Mouse (Mus musculus): ENCODE data around the gene Kansl1. TPM values are rescaled to one million over a fixed set of nuclear protein-coding genes. Genes with fewer than 3 reads are reported as not detected.
"Not testable (repeated sequence)": the region's sequence is repeated elsewhere in the genome, so short reads cannot be mapped to it uniquely, and the experiment has no call there.

Gene Kansl1
- total RNA-seq (2022): 10 to 100 TPM; 49.5 to 71.3 (median 64.1) TPM

DNA sequence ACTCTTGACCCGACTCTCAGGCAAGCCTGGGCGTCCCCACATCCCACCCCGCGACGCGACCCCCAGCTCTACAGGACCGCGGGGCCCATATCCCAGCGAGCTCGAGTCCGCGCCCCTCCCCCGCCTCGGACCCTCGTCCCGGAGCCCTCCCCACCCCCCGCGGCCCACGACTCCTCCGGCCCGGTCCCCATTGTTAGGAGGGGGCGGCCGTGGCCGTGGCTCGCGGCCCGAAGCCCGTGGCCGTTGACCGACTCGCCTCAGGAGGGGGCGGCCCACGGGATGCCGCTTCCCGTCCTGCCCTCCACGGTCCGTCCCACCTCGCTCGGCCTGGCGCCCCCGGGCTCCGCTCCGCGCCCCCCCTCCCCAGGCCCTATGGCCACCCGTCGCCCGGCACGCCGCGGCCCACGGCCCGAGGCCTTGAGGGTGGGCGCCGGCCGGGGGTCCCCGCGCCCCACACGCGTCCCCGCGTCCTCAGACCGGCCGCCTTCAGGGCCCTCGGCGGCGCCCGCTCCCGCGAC lies at the start of gene Kansl1:
Gene Kansl1 (minus strand): TSS at position 111 of the 518 bp plus-strand sequence.
- DNase-seq: no peak

DNA sequence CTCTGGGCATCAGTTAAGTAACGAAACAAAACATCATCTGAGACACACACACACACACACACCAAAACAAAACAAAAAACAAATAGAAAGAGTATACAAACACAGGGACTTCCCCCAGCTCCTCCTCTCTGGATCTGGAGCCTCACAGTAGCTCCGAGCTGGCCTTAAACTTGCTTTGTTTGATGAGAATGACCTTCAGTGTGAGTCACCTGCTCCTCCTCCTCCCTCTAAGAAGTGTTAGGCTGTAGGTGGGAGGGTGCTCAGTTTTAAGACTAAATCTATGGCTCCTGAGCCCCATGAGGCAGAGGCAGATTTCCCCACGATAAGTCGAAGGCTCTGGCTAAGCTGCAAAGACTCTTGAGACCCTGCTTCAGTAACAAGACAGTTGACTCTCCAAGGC lies 43.8 kb upstream of the Kansl1 start:
- peak; percentile 26 for DNase-seq

DNA sequence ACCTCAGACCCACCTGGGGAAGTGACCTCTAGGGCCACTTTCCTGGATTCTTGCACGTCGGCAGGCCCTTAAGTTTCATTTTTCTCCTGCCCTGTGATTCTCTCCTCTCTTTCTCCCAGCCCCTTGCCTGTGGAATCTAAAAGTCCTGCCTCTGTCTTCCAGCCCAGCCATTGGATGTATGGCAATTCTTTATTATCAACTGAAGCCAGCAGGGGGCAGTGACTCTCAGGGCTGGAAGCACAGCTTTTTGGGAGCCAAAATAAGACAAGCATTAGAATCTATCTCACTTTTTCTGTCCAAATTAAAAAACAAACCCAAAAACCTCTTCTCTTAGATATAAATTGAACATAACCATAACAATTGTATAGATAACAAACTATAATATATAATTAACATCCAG lies 41.9 kb upstream of the Kansl1 start:
- DNase-seq: no peak

DNA sequence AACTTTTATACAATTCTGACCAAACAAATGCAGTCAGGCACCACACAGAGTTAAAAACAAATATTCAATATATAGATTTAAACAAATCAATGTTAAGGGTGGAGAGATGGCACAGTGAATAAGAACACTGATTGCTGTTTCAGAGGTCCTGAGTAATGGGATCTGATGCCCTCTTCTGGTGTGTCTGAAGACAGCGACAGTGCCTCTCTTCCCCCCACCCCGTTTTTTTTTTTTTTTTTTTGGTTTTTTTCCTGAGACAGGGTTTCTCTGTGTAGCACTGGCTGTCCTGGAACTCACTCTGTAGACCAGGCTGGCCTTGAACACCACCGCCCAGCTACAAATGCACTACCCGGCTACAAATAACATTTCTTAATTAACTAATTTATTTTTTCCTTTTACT lies 39.8 kb upstream of the Kansl1 start:
- no peak for DNase-seq

DNA sequence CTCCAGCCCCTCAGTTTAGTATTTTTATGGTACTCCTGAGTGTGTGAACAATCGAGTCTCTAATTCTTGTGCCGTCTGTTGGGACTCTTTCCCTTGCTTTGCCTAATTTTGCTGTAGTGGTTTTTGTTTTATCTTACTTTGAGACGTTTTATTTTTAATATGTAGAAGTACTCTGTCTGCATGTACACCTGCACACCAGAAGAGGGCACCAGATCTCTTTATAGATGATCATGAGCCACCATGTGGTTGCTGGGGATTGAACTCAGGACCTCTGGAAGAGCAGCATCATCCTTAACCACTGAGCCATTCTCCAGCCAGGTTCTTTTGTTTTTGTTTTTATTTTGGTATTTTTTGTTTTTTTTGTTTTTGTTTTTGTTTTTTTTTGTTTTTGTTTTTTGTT lies 19.6 kb upstream of the Kansl1 start:
- DNase-seq: no peak

DNA sequence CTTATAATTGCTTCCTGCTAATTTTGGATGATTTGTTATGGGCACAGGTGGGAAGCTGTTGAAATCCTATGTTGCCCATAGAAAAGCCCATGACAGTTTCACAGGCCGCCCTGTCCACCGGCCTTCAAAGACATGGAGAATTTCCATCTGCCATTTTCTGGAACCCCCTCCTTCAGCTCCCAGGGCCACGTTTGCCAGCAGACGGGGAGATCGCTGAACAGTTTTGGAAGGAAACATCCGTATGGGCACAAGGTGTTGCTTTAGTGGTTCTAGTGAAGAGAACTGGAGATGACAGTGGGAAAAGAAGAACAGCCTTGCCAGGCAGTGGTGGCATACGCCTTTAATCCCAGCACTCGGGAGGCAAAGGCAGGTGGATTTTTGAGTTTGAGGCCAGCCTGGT lies 13.3 kb upstream of the Kansl1 start:
- DNase-seq: no peak

DNA sequence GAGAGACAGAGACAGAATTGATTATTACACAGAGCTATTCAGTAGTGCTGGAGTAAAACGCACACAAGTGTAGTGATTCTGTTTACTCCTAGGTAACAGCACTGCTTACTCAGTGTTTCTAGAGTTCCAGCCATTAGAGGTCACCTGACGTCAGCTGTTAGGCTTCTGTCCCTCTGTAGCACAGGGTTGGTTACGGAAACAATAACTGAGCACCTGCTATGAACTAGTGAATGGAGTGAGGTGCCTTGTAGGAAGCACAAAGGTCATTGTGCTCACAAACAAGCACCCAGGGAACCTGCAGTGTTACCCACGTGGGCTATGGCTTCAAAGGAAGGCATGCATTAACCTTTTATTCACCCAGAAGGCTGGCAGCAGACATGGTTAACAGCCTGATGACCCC lies 10.8 kb upstream of the Kansl1 start:
- DNase-seq: no peak

DNA sequence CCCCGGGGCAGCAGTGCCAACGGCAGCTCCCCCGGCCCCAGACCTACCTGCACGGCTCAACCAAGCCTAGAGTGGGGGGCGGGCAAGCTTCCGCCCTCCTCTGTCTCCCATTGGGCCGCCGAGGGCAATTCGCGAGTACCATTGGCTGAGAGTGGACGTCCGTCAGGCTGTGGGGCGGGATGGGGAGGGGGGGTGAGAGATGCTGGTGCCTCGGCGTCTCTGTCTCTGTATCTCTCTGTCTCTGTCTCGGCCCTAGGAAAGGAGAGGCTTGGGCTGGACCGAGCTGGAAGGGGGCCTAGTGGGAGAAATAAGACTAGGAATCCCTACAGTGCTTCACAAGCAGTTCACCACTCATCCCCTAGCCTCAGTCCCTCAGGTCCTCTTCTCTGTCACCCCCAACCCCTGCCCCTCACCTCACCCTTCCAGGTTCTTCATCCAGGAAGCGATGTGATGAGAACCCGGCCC lies 742 bp upstream of the Kansl1 start:
- peak; percentile 90 for DNase-seq

DNA sequence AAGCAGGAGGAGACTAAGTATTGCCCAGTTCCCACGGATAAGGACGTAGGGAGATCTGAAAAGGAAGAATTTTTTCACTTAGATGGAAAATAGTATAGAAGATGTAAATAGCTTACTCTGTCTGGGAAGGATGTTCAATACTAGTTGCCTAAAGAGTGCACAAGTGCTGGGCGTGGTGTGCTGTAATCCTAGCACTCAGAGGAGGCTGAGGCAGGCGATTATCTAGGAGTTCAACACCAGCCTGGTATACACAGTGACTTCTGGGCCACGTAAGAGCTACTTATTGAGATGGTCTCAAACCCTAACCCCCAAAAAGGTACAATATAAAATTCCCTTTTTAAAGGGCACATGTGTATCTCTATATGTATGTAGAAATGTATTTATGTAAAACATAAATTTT lies 963 bp downstream of the Kansl1 start:
- no peak for DNase-seq

DNA sequence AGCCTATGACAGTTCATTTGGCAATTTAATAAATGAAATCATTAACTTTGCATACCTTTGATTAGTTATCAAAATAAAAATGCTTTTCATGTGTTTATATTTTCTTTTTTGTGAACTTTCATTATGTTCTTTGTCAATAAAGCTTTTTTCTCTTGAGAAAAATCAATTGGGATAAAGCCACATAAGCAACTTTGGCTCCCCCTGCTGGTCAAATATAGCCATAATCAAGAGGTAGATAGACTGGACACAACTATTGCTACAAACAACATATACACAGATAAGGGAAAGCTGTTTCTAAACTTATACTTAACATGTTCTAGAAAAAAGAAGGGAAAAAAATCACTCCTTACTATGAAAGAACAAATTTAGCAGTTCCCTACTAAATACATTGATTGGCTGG lies 7.1 kb downstream of the Kansl1 start:
- no peak for DNase-seq

DNA sequence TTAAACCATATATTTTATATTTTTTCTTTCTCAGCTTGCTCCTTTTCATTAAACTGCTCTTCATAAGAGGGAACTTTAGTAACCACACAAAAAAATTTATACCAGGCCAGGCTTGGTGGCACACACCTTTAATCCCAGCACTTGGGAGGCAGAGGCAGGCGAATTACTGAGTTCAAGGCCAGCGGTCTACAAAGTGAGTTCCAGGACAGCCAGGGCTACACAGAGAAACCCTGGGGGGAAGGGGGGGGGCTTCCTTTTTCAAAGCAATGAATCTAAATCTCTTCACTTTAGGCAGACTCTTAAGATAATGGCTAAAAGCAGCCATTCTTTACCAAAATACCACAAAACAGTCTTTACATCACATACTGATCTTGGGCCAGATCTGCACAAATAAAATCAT lies 9.0 kb downstream of the Kansl1 start:
- DNase-seq: no peak

DNA sequence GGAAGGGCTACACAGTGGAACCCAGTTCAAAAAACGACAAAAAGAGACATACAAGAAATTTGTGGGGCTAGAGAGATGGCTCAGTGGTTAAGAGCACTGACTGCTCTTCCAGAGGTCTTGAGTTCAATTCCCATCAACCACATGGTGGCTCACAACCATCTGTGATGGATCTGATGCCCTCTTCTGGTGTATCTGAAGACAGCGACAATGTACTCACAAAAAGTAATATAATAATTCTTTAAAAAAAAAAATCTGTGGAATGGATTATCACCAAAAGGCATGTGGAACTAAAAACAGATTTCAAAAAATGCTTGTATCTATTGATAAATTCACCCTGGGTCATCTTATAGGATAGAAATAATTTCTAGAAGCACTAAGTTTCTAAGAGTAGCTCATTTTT lies 10.2 kb downstream of the Kansl1 start:
- DNase-seq: no peak

DNA sequence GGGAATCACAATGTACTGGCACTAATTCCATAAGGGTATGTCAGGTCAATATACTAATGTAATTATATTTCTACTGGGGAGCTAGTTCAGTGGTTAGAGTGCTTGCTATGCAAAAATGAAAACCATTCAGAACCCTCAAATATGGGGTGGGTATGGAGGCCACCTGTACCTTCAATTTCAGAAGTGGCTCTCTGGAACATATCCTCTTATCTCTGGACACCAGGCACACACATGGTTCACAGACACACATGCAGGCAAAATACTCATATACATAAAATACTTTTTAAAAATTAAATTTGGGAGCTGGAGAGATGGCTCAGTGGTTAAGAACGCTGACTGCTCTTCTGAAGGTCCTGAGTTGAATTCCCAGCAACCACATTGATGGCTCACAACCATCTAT lies 16.0 kb downstream of the Kansl1 start:
- no peak for DNase-seq

DNA sequence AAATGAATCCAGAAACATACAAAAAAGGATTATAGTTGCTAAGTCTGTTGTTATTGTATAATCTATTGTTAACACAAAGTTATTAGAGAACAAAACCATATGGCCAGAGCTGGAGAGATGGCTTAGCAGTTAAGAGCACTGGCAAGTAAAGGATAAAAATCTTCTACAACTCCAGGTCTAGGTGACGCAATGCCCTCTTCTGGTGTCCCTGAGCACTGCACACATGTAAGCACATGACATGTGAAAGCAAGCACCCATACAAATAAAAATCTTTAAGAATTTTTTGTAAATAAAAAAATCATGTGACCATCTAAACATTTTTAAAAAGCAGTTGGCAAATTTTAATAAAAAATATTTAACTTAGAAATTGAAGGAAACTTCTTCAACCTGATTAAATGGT lies 17.4 kb downstream of the Kansl1 start:
- DNase-seq: no peak

DNA sequence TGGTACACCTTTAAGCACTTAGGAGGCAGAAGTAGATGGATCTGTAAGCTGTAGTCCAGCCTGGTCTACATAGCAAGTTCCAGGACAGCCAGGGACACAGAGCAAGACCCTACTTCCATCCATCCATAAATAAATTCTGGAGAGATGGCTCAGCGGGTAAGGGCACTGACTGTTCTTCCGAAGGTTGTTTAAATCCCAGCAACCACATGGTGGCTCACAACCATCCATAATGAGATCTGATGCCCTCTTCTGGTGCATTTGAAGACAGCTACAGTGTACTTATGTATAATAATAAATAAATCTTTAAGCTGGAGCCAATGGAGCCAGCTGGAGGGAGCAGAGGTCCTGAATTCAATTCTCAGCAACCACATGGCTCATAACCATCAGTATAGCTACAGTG lies 20.2 kb downstream of the Kansl1 start:
- not testable (repeated sequence) for DNase-seq

DNA sequence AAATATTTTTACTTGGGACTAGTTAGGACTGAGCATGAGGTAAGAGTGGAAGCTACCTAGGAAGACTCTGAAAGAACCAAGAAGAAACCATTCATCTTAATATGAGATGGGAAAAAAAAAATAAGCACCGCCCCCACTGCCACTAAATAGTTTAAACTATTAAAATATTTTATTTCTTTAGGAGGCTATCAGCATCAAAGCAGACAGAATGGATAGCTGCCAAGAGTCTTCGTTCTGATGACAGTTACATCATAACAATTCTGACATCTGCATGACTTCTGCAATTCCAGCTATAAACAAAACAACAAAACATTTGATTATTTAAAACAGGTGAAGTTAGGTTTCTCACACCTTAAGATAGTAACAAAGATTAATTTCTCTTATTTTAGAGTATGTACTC lies 23.1 kb downstream of the Kansl1 start:
- DNase-seq: no peak

DNA sequence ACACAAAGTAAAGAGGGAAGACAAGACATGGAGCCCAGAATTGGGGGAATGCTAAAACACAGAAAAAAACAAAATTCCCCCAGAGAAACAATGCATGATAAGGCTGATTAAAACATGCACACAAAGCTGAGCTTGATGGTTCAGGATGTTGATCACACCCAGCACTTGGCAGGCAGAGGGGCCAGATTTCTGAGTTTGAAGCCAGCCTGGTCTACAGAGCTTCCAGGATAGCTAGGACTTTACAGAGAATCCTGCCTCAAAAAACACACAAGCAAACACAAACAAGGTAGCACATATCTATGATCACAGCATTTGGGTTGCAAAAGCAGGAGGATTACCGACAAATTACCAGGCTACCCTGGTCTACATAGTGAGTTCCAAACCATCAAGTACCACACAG lies 23.6 kb downstream of the Kansl1 start:
- DNase-seq: no peak

DNA sequence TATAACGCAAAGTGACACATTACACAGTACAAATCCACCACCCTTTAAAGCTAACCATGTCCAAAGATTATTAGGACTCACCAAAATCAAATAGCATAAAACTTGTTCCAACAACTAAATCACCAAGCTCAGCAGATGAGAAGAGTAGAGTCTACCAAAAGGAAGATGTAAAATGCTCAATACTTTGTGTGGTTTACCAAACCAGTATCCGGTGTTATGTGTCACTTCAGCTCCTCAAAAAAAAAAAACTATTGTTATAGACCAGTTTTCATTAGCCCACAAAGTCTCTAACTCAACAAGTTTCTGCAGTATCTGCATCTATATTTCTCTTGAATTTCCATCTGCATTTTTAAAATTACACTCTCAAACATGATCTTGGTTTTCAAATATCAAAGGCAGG lies 25.3 kb downstream of the Kansl1 start:
- DNase-seq: no peak

DNA sequence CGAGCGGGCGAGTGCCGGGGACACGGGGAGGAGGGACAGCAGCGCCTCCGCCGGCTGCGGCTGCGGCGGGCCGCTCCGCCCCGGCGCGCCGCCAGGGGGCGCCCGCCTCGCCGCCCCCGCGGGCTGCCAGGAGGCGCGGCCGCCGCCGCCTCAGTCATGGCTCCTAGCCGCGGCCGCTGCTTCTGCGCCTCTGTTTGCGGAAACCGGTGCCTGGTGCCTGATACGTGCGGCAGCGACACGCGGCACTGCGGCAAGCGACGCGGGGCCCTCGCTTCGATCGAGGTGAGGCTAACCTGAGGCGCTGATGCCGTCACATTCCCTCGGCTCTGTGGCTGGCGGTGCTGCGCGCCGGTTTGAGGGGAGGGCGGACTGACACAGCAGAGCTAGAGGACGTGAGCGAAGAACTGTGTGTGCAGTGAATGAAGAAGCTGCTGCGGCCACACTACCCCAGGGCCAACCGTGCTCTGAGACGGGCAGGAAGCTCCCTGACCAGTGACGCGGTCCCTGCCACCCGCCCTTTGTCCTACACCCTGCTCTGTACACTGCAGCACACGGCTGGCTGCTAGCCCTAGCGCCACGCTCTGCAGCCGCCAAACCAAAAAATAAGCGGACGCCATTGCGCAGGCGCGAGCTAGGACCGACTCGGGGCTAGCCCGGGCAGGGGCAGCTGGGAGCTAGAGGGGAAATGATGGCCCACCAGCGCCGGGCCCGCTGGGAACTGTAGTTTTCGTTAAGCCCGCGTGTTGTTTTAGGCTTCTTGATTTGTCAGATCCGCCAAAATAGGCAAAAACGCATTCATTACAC lies 26.1 kb downstream of the Kansl1 start:
- DNase-seq: peak; percentile 91

DNA sequence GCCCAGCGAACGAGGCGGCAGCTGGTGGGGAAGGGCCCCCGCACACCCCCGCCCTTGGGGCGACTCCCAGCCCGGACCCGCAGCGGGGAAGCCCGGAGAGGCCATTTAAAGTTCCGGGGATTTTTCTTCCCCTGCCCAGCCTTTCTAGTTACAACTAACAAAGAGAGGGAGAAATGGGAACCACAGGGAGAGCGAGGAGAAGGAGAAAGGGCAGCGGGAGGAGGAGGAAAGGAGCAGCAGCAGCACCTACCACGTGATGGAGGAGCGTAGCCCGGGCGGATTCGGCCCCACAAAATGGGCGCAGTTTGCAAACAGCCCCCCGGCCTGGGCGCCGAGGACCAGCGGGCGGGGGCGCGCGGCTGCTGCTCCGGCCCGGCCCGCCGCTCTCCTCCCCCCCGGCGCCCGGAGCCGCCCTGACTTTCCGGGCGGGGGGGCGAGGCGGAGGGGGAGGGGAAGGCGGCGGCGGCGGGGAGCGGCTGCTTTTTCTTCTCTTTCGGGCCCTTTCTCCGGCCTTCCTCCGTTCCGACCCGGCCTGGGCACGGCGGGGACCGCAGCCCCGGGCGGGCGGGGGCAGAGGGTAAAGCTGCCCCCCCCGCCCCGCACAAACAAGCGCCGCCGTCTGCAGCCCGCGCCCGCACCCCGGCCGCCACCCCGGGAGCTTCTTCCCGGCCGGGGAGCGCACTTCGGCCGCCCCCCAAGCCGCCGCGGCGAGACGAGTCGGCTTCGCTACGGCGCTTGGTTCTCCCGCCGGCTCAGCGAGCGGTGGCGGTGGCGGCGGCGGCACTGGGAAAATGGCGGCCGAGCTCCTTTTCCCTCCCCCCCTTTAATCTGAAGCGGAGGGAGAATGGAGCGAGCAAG lies 27.0 kb downstream of the Kansl1 start:
- DNase-seq: peak; percentile 63

DNA sequence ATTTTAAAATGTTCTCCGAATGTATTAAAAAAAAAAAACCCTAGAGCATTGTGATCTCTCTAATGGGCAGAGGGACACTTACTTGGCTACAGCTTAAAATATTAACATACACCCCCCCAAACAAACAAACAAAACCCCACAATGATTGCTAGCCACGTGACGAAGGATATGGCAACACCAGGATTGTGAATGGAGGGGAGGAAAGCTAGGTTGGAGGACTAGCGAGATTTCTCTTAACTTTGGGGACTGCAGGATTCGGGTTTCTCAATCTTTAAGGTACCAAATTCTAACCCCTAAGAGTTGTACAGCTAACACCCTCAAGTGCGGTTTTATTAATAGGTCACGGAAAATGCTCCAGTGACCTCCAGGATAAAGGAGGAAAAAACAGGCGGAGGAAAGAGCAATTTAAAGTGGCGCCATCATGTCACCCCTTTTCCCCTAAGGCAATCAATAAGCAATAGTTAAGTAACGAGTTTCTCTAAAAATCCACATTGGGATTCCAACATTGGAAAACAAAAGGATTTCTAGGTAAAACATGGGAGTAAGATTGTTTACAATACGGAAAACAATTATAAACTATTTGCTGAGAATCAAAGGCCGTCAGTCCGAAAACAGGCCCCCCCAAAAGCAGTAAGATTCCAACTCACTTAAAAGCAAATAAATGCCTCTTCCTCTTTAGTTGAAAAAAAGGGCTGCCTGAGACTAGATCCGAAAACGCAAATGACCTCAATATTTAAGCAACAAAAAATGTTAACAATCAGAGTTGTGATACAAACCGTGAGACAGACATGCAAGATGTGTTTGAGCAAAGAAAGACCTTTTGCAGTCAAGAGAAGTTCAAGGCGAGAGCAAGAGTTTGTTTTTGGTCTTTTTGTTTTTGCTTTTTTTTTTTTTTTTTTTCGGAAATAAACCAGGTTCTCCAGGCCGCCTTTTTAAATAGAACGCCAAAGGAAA lies 27.9 kb downstream of the Kansl1 start:
- no peak for DNase-seq

DNA sequence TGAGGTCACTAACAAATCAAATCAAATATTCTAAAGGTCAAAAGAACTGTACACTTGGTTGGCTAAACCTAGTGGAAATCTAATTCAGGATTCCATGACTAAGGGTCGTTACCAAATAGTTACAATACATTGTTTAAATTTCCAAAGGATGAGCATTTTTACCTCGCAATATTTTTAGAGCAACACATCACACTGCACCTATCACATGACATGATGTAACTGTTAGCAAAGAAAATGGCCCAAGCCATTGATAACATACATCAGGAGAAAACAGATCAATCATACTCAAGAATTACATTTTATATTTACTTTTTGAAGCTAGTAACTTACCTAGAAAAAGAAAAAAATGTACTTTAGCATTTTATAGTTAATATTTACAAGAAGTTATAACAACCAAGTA lies 29.0 kb downstream of the Kansl1 start:
- DNase-seq: no peak
